Mouse (Mus musculus) liver, embryonic 11.5 days (tissue): ENCODE results near the gene Pam. TPM values are rescaled to one million over a fixed set of nuclear protein-coding genes. Genes with fewer than 3 reads are reported as not detected.

Source experiments
- ATAC-seq: fragments of 200-750 bp; cut with Nextera tagmentation; replicated peaks from 2 replicates; pipeline ENCODE4 v1.8.0; 2017; ENCODE audit warnings: moderate number of reproducible peaks, mild to moderate bottlenecking, moderate TSS enrichment, moderate library complexity; ENCODE audit not compliant: low FRiP score
- DNase-seq: peaks from one replicate; pipeline ENCODE4 v3.0.0-alpha.2; 2017; ENCODE audit warnings: low spot score
- H3K27ac ChIP-seq: fragments of 300-500 bp; sonication (generic); 2 replicates; pipeline ENCODE4 v1.5.1; 2014; ENCODE audit warnings: mild to moderate bottlenecking, low read depth, low read length, control low read depth
- H3K27me3 ChIP-seq: fragments of 300-500 bp; sonication (generic); replicated peaks from 2 replicates; pipeline ENCODE4 v1.6.1; 2014; ENCODE audit warnings: low read length, mixed read lengths; ENCODE audit not compliant: control insufficient read depth, insufficient read depth
- H3K36me3 ChIP-seq: fragments of 300-500 bp; sonication (generic); 2 replicates; pipeline ENCODE4 v1.6.1; 2014; ENCODE audit warnings: mild to moderate bottlenecking, low read length, moderate library complexity, mixed read lengths; ENCODE audit not compliant: control insufficient read depth, insufficient read depth
- H3K4me1 ChIP-seq: fragments of 300-500 bp; sonication (generic); replicated peaks from 2 replicates; pipeline ENCODE4 v1.6.1; 2014; ENCODE audit warnings: low read length, mixed read lengths; ENCODE audit not compliant: control insufficient read depth, insufficient read depth
- H3K4me2 ChIP-seq: fragments of 300-500 bp; sonication (generic); 2 replicates; pipeline ENCODE4 v1.6.1; 2014; ENCODE audit warnings: mild to moderate bottlenecking, control low read depth, moderate library complexity
- H3K4me3 ChIP-seq: fragments of 300-500 bp; sonication (generic); 2 replicates; pipeline ENCODE4 v1.5.1; 2014; ENCODE audit warnings: low read depth, low read length, control low read depth
- H3K9ac ChIP-seq: fragments of 300-500 bp; sonication (generic); 2 replicates; pipeline ENCODE4 v1.6.1; 2014; ENCODE audit warnings: low read depth, low read length, control low read depth
- H3K9me3 ChIP-seq: fragments of 300-500 bp; sonication (generic); 2 replicates; pipeline ENCODE4 v1.6.1; 2016; ENCODE audit warnings: low read length, inconsistent platforms, mixed read lengths; ENCODE audit not compliant: control insufficient read depth
- WGBS: fragments of 180-500 bp; shearing (Covaris S2); extraction: QIAGEN DNeasy Blood & Tissue Kit; methylation state at CpG from one replicate; pipeline ENCODE4 v1.1.7; 2014; 5-methylcytosine and 5-hydroxymethylcytosine counted together
- polyA plus RNA-seq: library from polyadenylated mRNA; unstranded; fragments of >200 nt; fragmentation: Nextera tagmentation; extraction: Ambion mirVana; gene quantifications from 2 replicates; pipeline ENCODE4 v1.2.1, GENCODE M21; 2014

Gene Pam
- polyA plus RNA-seq, 1 experiment from 2014 or later: 16.1 TPM

DNA sequence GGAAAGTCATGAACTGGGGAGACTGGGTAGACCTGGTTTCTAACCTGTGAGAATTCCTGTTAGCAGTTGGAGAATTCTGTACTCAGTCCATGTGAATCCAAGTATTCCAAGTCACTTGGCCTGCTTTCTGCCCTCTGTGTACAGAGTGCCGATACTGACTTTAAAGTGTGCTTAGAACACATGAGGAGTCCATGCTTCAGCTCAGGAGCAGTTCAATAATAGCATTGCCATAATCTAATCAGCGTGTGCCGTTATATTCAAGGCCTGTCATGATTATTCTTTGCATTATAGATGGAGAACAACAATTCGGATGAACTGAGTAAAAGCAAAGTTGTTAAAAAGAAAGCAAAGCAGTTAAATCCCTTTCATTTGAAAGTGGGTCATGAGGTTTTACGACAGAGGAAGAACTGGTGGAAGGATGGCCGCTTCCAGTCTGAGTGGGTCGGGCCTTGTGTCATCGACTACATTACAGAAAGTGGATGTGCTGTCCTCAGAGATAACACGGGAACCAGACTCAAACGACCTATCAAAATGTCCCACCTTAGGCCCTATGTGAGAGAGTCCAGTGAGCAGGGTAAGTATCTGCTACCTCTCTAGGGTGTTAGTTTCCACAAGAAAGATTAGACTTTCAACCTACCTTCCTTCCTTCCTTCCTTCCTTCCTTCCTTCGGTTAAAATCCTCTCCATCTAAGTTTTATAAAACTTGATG, 309.6 kb downstream of the Pam start:
- Histone ChIP-seq H3K4me2 (no peak overlapping the region), H3K36me3 (no peaks in the 10 kb centered on the region), H3K9me3 (no peaks in the 10 kb centered on the region), H3K4me3 (no peak overlapping the region), H3K4me1 (0 out of 2 replicates have a peak, but pooled peaks cover 5% of the 10 kb centered on the region), H3K9ac (no peak overlapping the region), H3K27ac (no peak overlapping the region), H3K27me3 (no peaks in the 10 kb centered on the region)
- 79% methylated on average over 11 of the region's 11 CpGs for WGBS
- DNase-seq (no peak), ATAC-seq (peak; percentile 94)

DNA sequence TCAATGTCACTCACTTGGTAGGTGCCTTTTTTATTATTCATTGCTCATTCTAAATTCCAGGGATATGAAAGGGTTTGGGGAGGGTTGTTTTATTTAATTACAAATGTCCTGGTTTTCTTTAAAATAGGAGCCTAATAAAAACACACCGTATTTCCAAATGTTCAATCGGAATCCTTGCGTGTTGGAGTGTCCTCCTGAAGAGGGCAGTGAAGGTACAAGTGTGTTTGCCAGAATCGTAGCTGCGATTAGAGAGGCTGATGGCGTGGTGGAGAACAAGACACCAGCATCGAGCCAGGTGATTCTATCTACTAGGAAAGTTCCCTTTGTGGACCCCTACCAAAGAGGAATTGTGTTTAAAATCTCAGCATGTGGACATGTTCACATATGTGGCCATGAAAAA, 310.5 kb downstream of the Pam start:
- H3K27me3 ChIP-seq: no peaks in the 10 kb centered on the region
- no peak overlapping the region for H3K27ac ChIP-seq
- WGBS: 83% methylated on average over 7 of the region's 7 CpGs
- DNase-seq: no peak
- H3K4me1 ChIP-seq: 0 out of 2 replicates have a peak, but pooled peaks cover 5% of the 10 kb centered on the region
- H3K9me3 ChIP-seq: no peaks in the 10 kb centered on the region
- H3K4me3 ChIP-seq: no peak overlapping the region
- no peak overlapping the region for H3K4me2 ChIP-seq
- no peak for ATAC-seq
- H3K36me3 ChIP-seq: no peaks in the 10 kb centered on the region
- H3K9ac ChIP-seq: no peak overlapping the region

GRCm38 (mm10) chr1:97781674-97782073, 313.8 kb downstream of the Pam start:
- no peak overlapping the region for H3K27ac ChIP-seq
- H3K4me1 ChIP-seq: 0 out of 2 replicates have a peak, but pooled peaks cover 5% of the 10 kb centered on the region
- DNase-seq (no peak), ATAC-seq (no peak)
- H3K9me3 ChIP-seq: no peaks in the 10 kb centered on the region
- no peaks in the 10 kb centered on the region for H3K27me3 ChIP-seq
- H3K36me3 ChIP-seq: no peaks in the 10 kb centered on the region
- 86% methylated on average over 7 of the region's 7 CpGs for WGBS
- H3K9ac ChIP-seq: no peak overlapping the region
- no peak overlapping the region for H3K4me2 ChIP-seq
- H3K4me3 ChIP-seq: no peak overlapping the region

DNA sequence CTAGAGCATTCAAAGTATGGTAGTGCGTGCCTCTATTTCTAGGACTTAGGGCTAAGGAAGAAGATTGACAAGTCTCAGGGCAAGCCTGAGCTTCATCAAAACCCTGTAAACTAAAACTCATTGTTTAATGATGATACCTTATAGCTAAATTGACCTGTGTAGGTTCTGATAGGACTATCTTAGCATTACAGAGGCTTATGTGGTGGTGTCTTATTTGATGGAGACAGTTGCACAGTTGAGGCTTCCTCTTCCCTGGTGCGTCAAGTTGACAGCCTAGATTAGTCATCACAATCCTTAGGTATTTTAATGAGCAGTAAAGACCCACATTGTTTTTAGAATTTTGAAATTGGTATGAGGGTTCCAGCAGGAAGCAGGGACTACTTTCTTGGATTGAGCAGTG, 321.5 kb downstream of the Pam start:
- Histone ChIP-seq H3K27me3 (no peaks in the 10 kb centered on the region), H3K9ac (no peak overlapping the region), H3K4me1 (peaks cover 4% of the 10 kb centered on the region), H3K4me3 (no peak overlapping the region), H3K36me3 (no peaks in the 10 kb centered on the region), H3K27ac (no peak overlapping the region), H3K4me2 (no peak overlapping the region), H3K9me3 (no peaks in the 10 kb centered on the region)
- 87% methylated on average over 2 of the region's 2 CpGs for WGBS
- no peak for ATAC-seq
- DNase-seq: no peak

- H3K9me3 ChIP-seq: no peaks in the 10 kb centered on the region
- no peak overlapping the region for H3K4me3 ChIP-seq
- 79% methylated on average over 6 of the region's 6 CpGs for WGBS
- H3K4me1 ChIP-seq: peaks cover 4% of the 10 kb centered on the region
- DNase-seq: no peak
- no peaks in the 10 kb centered on the region for H3K36me3 ChIP-seq
- no peak overlapping the region for H3K27ac ChIP-seq
- H3K27me3 ChIP-seq: no peaks in the 10 kb centered on the region
- ATAC-seq: no peak
- no peak overlapping the region for H3K9ac ChIP-seq
- H3K4me2 ChIP-seq: no peak overlapping the region
Measured at GRCm38 (mm10) chr1:97773362-97773761, 322.1 kb downstream of the Pam start.

GRCm38 (mm10) chr1:97771727-97772126, 323.7 kb downstream of the Pam start:
- peaks cover 8% of the 10 kb centered on the region for H3K4me1 ChIP-seq
- WGBS: 90% methylated on average over 5 of the region's 5 CpGs

GRCm38 (mm10) chr1:97771118-97771517, 324.3 kb downstream of the Pam start:
- H3K27ac ChIP-seq: no peak overlapping the region
- peak overlapping the region; percentile 64 for H3K4me2 ChIP-seq
- H3K4me1 ChIP-seq: peaks cover 8% of the 10 kb centered on the region
- WGBS: 58% methylated on average over 7 of the region's 7 CpGs
- no peak for DNase-seq
- no peaks in the 10 kb centered on the region for H3K36me3 ChIP-seq
- no peaks in the 10 kb centered on the region for H3K27me3 ChIP-seq
- peak overlapping the region; percentile 36 for H3K4me3 ChIP-seq
- no peaks in the 10 kb centered on the region for H3K9me3 ChIP-seq
- peak overlapping the region; percentile 37; the same call in 1 of the 2 replicates for H3K9ac ChIP-seq
- no peak for ATAC-seq

More at GRCm38 (mm10) chr1:97771727-97772126, 323.7 kb downstream of the Pam start:
- ATAC-seq (no peak), DNase-seq (no peak)
- no peaks in the 10 kb centered on the region for H3K27me3 ChIP-seq
- H3K9ac ChIP-seq: no peak overlapping the region
- no peak overlapping the region for H3K27ac ChIP-seq
- no peak overlapping the region; the same call in 1 of the 2 replicates for H3K4me2 ChIP-seq
- H3K4me3 ChIP-seq: no peak overlapping the region
- no peaks in the 10 kb centered on the region for H3K9me3 ChIP-seq
- no peaks in the 10 kb centered on the region for H3K36me3 ChIP-seq

- Histone ChIP-seq H3K4me2 (peak within 1 kb of the TSS; percentile 81), H3K27ac (peak within 1 kb of the TSS; percentile 84), H3K4me1 (peaks cover 8% of the 10 kb centered on the region), H3K27me3 (no peaks in the 10 kb centered on the region), H3K9me3 (no peaks in the 10 kb centered on the region), H3K9ac (peak within 1 kb of the TSS; percentile 88), H3K36me3 (no peaks in the 10 kb centered on the region), H3K4me3 (peak within 1 kb of the TSS; percentile 90)
- under 1% methylated on average over 66 of the region's 66 CpGs for WGBS
- ATAC-seq (peak; percentile 97), DNase-seq (peak; percentile 93)
Measured at GRCm38 (mm10) chr1:97769904-97770753, 325.3 kb downstream of the Pam start, which contains the start of the genes Gin1 and Ppip5k2. Gin1 (plus strand) TSS chr1:97770172. Ppip5k2 (minus strand) TSS chr1:97770411.
